Mouse (Mus musculus): Measurements from ENCODE around the gene Pacsin1. TPM values are rescaled to one million over a fixed set of nuclear protein-coding genes. Genes with fewer than 3 reads are reported as not detected.

Gene Pacsin1
- 0.54 and 1.4 TPM in 2 replicates for polyA plus RNA-seq (2015; fragmentation: Nextera tagmentation; extraction: Ambion mirVana)

DNA sequence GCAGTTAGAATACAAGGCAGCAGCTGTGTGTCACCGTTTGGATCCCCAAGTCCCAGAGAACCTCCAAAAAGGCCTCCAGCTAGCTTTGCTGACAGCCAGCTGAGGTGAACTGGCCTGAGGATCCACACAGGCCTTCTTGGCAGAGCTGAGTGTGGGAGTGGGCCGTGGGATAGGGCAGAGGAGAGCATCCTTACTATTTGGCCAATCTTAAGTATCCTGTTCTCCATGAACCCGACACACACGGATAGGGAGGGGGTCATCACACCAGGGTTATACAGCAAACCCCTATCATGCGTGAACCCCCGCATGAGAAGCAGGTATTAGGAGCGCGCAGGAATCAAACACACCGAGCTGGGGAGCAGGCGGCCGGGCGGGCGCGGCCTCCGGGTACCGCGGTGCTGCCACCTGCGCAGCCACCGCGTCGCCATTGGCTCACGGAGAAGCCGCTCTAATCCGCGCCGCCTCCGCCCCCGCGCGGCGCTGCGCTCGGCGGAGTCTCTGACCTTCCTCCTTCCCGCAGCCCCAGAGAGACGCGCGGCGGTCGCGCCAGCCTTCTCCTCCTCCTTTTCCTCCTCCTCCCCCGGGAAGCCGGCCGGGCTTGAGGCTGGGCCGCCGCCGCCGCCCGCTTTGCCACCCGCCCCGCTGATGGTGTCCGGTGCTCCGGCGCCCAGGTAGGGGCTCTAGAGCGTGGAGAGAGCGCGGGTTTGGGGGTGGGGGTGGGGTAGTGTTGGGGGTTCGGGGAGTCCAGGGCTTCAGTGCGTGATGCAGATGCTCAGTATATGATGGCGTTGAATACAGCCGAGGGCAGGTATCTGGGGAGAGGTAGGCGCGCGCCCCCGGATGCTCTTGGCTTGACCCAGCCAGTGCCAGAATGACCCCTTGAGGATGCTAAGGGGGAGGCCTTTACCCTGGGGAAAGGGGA, at the start of gene Pacsin1:
Pacsin1 (plus strand) TSS at position 421 of the 922 bp plus-strand sequence.

GRCm38 (mm10) chr17:27623360-27624326, 31.7 kb upstream of the Pacsin1 start, which contains the start of gene Nudt3:
TSS of gene Nudt3 (minus strand) at chr17:27623495.

DNA sequence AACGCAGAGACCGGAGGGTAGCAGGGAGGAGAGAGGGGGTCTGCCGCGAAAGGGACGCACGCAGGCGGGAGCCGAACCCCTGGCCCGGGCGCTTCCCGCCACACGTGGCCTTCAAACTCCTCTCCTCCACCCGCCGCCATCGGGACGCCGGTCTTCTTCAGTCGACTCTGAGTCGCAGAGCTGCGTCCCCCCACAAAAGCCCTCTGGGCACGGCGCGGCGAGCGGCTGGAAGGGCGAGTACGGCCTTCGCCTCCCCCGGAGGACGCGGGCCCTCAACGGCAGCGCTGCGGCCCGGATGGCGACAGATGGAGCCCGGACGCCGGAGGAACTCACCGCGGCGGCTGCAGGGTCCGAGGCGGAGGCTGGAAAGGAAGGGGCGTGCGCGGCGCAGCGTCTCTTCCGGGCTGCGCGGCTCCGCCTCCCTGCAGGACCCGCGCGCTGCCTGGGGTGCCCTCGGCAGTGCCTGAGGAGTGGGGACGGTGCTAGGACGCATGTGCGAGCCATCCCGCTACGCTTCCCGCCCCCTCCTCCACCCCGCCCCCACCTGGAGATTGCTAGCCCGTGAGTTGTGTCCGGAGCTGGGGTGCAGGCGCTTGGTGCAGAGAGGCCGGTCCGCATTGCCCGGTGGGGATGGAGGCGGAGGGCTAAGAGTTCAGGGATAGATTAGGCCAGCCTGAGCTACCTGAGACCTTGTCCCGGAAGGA, 20.3 kb upstream of the Pacsin1 start, which contains the start of gene RPS10-NUDT3:
RPS10-NUDT3 (minus strand) TSS at position 352 of the 704 bp plus-strand sequence.

GRCm38 (mm10) chr17:27636132-27637020, 18.9 kb upstream of the Pacsin1 start, which contains the start of gene Rps10:
TSS of gene Rps10 (minus strand) at chr17:27636669.

GRCm38 (mm10) chr17:27728770-27729169, 73.5 kb downstream of the Pacsin1 start, which contains the start of gene Spdef:
TSS of gene Spdef (minus strand) at chr17:27728955.

Other genes with a start within 250 kb of the Pacsin1 start
- not detected in 2 replicates for gene Grm4, start 134.1 kb upstream of the Pacsin1 start, polyA plus RNA-seq (2015; fragmentation: Nextera tagmentation; extraction: Ambion mirVana)
- gene Hmga1, start 99.0 kb upstream of the Pacsin1 start, polyA plus RNA-seq (2015; fragmentation: Nextera tagmentation; extraction: Ambion mirVana): 113 and 125 TPM in 2 replicates
- gene AI413582, start 89.8 kb upstream of the Pacsin1 start, polyA plus RNA-seq (2015; fragmentation: Nextera tagmentation; extraction: Ambion mirVana): 34.4 and 42.1 TPM in 2 replicates
- 40.4 and 41.3 TPM in 2 replicates for gene Nudt3, start 32.0 kb upstream of the Pacsin1 start, polyA plus RNA-seq (2015; fragmentation: Nextera tagmentation; extraction: Ambion mirVana)
- not detected in 2 replicates for gene RPS10-NUDT3, start 20.3 kb upstream of the Pacsin1 start, polyA plus RNA-seq (2015; fragmentation: Nextera tagmentation; extraction: Ambion mirVana)
- gene Rps10, start 18.8 kb upstream of the Pacsin1 start, polyA plus RNA-seq (2015; fragmentation: Nextera tagmentation; extraction: Ambion mirVana): 1,040 and 1,063 TPM in 2 replicates
- 0.12 TPM in 1 of 2 replicates, not detected in the other for gene Spdef, start 73.4 kb downstream of the Pacsin1 start, polyA plus RNA-seq (2015; fragmentation: Nextera tagmentation; extraction: Ambion mirVana)
- 26.5 and 26.8 TPM in 2 replicates for gene D17Wsu92e, start 165.1 kb downstream of the Pacsin1 start, polyA plus RNA-seq (2015; fragmentation: Nextera tagmentation; extraction: Ambion mirVana)
- 222 and 225 TPM in 2 replicates for gene Snrpc, start 182.6 kb downstream of the Pacsin1 start, polyA plus RNA-seq (2015; fragmentation: Nextera tagmentation; extraction: Ambion mirVana)
- 3.2 and 3.5 TPM in 2 replicates for gene Uhrf1bp1, start 200.9 kb downstream of the Pacsin1 start, polyA plus RNA-seq (2015; fragmentation: Nextera tagmentation; extraction: Ambion mirVana)